In genomic region chr1:41131410-41131809, GRCm38 (mm10) we compare ENCODE assay signal across 18 mouse cellular contexts.
A peak's percentile ranks its signal among the peaks of the same experiment; 100 is the strongest.
DNase-seq lines count a peak whose midpoint lies in the region; ATAC-seq lines count a peak whose summit lies in the region.
"Had no signal": no experiment of that assay in that cellular context is flagged by ENCODE, and none has a peak within 500 bp of the region (broad histone marks: within the 10 kb centered on the region; RNA-seq: fewer than 3 reads in every experiment).

No protein-coding gene starts in this region.

- H3K9ac ChIP-seq in kidney, embryonic 14.5 days (ENCODE audit: low read depth, low read length) = no peak overlapping the region
- H3K9ac ChIP-seq in kidney, embryonic 16.5 days (replicated peaks; ENCODE audit: low read length) = no peak overlapping the region
- H3K9ac ChIP-seq: heart, embryonic 13.5 days; stomach, embryonic 15.5 days had no signal

- no peak overlapping the region for H3K4me3 ChIP-seq in kidney, embryonic 14.5 days (ENCODE audit: low read length)
- no peak overlapping the region for H3K4me3 ChIP-seq in kidney, embryonic 16.5 days (ENCODE audit: low read length)
- H3K4me3 ChIP-seq: heart, embryonic 13.5 days; stomach, embryonic 15.5 days had no signal

- no peaks in the 10 kb centered on the region for H3K27me3 ChIP-seq in kidney, embryonic 14.5 days (ENCODE audit: control insufficient read depth, insufficient read depth, low read length)
- no peaks in the 10 kb centered on the region for H3K27me3 ChIP-seq in kidney, embryonic 16.5 days (ENCODE audit: insufficient read depth, low read length)
- H3K27me3 ChIP-seq: stomach, embryonic 15.5 days had no signal

- no peaks in the 10 kb centered on the region for H3K4me1 ChIP-seq in kidney, embryonic 14.5 days (ENCODE audit: control insufficient read depth, insufficient read depth, low read length)
- no peaks in the 10 kb centered on the region for H3K4me1 ChIP-seq in kidney, embryonic 16.5 days (ENCODE audit: insufficient read depth, low read length)
- H3K4me1 ChIP-seq: stomach, embryonic 15.5 days had no signal

- 0 out of 2 replicates have a peak overlapping the region, but pooled peaks have one; percentile 1 for H3K4me2 ChIP-seq in kidney, embryonic 14.5 days (replicated peaks; ENCODE audit: low read depth, low read length)
- H3K4me2 ChIP-seq in kidney, embryonic 16.5 days (replicated peaks; ENCODE audit: low read depth, low read length) = no peak overlapping the region; the same call in 1 of the 2 replicates
- H3K4me2 ChIP-seq: heart, embryonic 13.5 days; stomach, embryonic 15.5 days had no signal

- 7% methylated on average over 9 of the region's 9 CpGs for WGBS in kidney, embryonic 14.5 days
- 5% methylated on average over 9 of the region's 9 CpGs for WGBS in kidney, embryonic 16.5 days

- H3K36me3 ChIP-seq in kidney, embryonic 14.5 days (ENCODE audit: control insufficient read depth, insufficient read depth, low read length) = no peaks in the 10 kb centered on the region
- H3K36me3 ChIP-seq in kidney, embryonic 16.5 days (ENCODE audit: insufficient read depth, low read length) = no peaks in the 10 kb centered on the region
- H3K36me3 ChIP-seq: heart, embryonic 13.5 days; stomach, embryonic 15.5 days had no signal

- no peaks in the 10 kb centered on the region for H3K9me3 ChIP-seq in kidney, embryonic 14.5 days (ENCODE audit: control insufficient read depth, low read length)
- H3K9me3 ChIP-seq in kidney, embryonic 16.5 days (ENCODE audit: low read length) = no peaks in the 10 kb centered on the region
- H3K9me3 ChIP-seq: heart, embryonic 13.5 days; stomach, embryonic 15.5 days had no signal

- no peak for ATAC-seq in kidney, embryonic 14.5 days (ENCODE audit: low FRiP score, low TSS enrichment)
- no peak for ATAC-seq in kidney, embryonic 16.5 days (ENCODE audit: low FRiP score, low TSS enrichment)
- no peak for ATAC-seq in activated CD4-positive, CD25-positive, alpha-beta regulatory T cell, adult 4 months
- ATAC-seq: intestine, embryonic 16.5 days had no signal

- H3K27ac ChIP-seq in kidney, embryonic 14.5 days (ENCODE audit: low read depth, low read length) = no peak overlapping the region
- no peak overlapping the region for H3K27ac ChIP-seq in kidney, embryonic 16.5 days (ENCODE audit: low read length)
- H3K27ac ChIP-seq: heart, embryonic 13.5 days; stomach, embryonic 15.5 days had no signal

- DNase-seq in ES-CJ7 (ENCODE audit: low read depth, low spot score) = peak; percentile 90
- peak; percentile 14 for DNase-seq in WW6 (ENCODE audit: low read depth, low spot score)
- peak; percentile 23 for DNase-seq in neural tube, embryonic 10.5 days (ENCODE audit: extremely low spot score, low spot score)
- DNase-seq in cerebellum, adult 9-11 months = no peak
- DNase-seq: adrenal gland, postnatal 25 days; cerebellum, adult 2 months; gastrocnemius, postnatal 10 days; heart, postnatal 36 days; kidney, postnatal 10 days; lung, adult 2 months; lung, postnatal 36 days; right cerebral cortex, postnatal 14 days had no signal
